Mouse (Mus musculus) liver, embryonic 16.5 days (tissue): ENCODE data around the gene Numa1. TPM values are rescaled to one million over a fixed set of nuclear protein-coding genes. Genes with fewer than 3 reads are reported as not detected.

Experiments
- ATAC-seq: fragments of 200-750 bp; cut with Nextera tagmentation; 2 replicates; pipeline ENCODE4 v1.8.0; 2017; ENCODE audit warnings: low read depth, mild to moderate bottlenecking, moderate number of reproducible peaks, moderate library complexity
- H3K27ac ChIP-seq: fragments of 300-500 bp; sonication (generic); 2 replicates; pipeline ENCODE4 v1.5.1; 2014; ENCODE audit warnings: mild to moderate bottlenecking, low read length
- H3K27me3 ChIP-seq: fragments of 300-500 bp; sonication (generic); 2 replicates; pipeline ENCODE4 v1.6.1; 2014; ENCODE audit warnings: low read depth, low read length, mixed read lengths; ENCODE audit not compliant: control insufficient read depth, insufficient read depth
- H3K36me3 ChIP-seq: fragments of 300-500 bp; sonication (generic); 2 replicates; pipeline ENCODE4 v1.6.1; 2014; ENCODE audit warnings: mild to moderate bottlenecking; ENCODE audit not compliant: control insufficient read depth, insufficient read depth
- H3K4me1 ChIP-seq: fragments of 300-500 bp; sonication (generic); 2 replicates; pipeline ENCODE4 v1.6.1; 2014; ENCODE audit warnings: low read depth, low read length, mixed read lengths; ENCODE audit not compliant: control insufficient read depth
- H3K4me2 ChIP-seq: fragments of 300-500 bp; sonication (generic); 2 replicates; pipeline ENCODE4 v1.6.1; 2014; ENCODE audit warnings: low read depth, low read length, mixed read lengths
- H3K4me3 ChIP-seq: fragments of 300-500 bp; sonication (generic); 2 replicates; pipeline ENCODE4 v1.5.1; 2014; ENCODE audit warnings: low read depth, mild to moderate bottlenecking, low read length
- H3K9ac ChIP-seq: fragments of 300-500 bp; sonication (generic); 2 replicates; pipeline ENCODE4 v1.6.1; 2014; ENCODE audit warnings: low read depth, low read length
- H3K9me3 ChIP-seq: fragments of 300-500 bp; sonication (generic); replicated peaks from 2 replicates; pipeline ENCODE4 v1.6.1; 2016; ENCODE audit warnings: low read length; ENCODE audit not compliant: control insufficient read depth
- WGBS: fragments of 180-500 bp; shearing (Covaris S2); extraction: QIAGEN DNeasy Blood & Tissue Kit; methylation state at CpG from one replicate; pipeline ENCODE4 v1.1.7; 2014; ENCODE audit not compliant: insufficient replicate concordance; 5-methylcytosine and 5-hydroxymethylcytosine counted together
- polyA plus RNA-seq: library from polyadenylated mRNA; unstranded; fragments of >200 nt; fragmentation: Nextera tagmentation; extraction: Ambion mirVana; gene quantifications from 2 replicates; pipeline ENCODE4 v1.2.1, GENCODE M21; 2015

The Numa1 gene
- polyA plus RNA-seq, 1 experiment from 2014 or later, result 32.1 TPM

DNA sequence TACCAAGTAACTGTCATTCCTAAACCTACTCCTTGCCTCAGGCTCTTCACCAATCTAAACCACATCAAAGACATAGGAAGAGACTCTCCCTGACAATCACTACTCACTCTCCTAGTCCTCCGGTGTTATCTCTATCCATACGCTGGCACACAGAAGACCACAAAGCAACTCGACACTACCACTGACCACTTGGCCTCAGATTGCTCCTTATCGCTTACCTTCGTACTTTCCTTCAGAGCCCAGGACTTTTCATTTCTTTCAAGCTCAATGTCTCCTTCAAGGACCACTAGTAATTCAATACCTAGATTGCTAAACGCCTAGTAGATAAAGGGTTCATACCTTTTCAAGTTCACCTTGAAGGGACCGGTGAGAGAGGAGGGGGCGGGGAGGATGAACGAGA, 130.0 kb downstream of the Numa1 start:
- no peak for ATAC-seq
- H3K9me3 ChIP-seq, result no peaks in the 10 kb centered on the region
- H3K9ac ChIP-seq, result peak overlapping the region; percentile 21
- H3K27ac ChIP-seq, result no peak overlapping the region
- peak overlapping the region; percentile 69 for H3K4me3 ChIP-seq
- H3K36me3 ChIP-seq, result peaks cover 2% of the 10 kb centered on the region; the same call in 1 of the 2 replicates
- peaks cover 21% of the 10 kb centered on the region for H3K4me1 ChIP-seq
- peak overlapping the region; percentile 80 for H3K4me2 ChIP-seq
- no peaks in the 10 kb centered on the region for H3K27me3 ChIP-seq
- 31% methylated on average over 9 of the region's 9 CpGs for WGBS

Other genes with a start within 250 kb of the Numa1 start
- gene Phox2a, start 115.8 kb upstream of the Numa1 start, polyA plus RNA-seq, result 0.05 TPM in 1 of 2 replicates, not detected in the other
- 6.0 TPM in 2 replicates for gene Inppl1, start 95.9 kb upstream of the Numa1 start, polyA plus RNA-seq
- gene Folr2, start 76.9 kb upstream of the Numa1 start, polyA plus RNA-seq, result 6.1 and 6.4 TPM in 2 replicates
- gene Anapc15, start 70.4 kb upstream of the Numa1 start, polyA plus RNA-seq, result 36.3 and 41.6 TPM in 2 replicates
- gene Folr1, start 63.3 kb upstream of the Numa1 start, polyA plus RNA-seq, result 0.64 and 1.1 TPM in 2 replicates
- 63.7 TPM in 2 replicates for gene Lamtor1, start 28.2 kb upstream of the Numa1 start, polyA plus RNA-seq
- 0.25 and 0.31 TPM in 2 replicates for gene Tomt, start 27.8 kb upstream of the Numa1 start, polyA plus RNA-seq
- gene Lrrc51, start 216 bp upstream of the Numa1 start, polyA plus RNA-seq, result 1.3 and 2.1 TPM in 2 replicates
- gene Il18bp, start 84.6 kb downstream of the Numa1 start, polyA plus RNA-seq, result 32.7 and 32.8 TPM in 2 replicates
- gene Rnf121, start 131.4 kb downstream of the Numa1 start, polyA plus RNA-seq, result 11.6 and 11.9 TPM in 2 replicates
- 12.6 and 12.7 TPM in 2 replicates for gene Xndc1, start 131.4 kb downstream of the Numa1 start, polyA plus RNA-seq
- gene Xntrpc, start 131.6 kb downstream of the Numa1 start, polyA plus RNA-seq, result 0.33 and 0.37 TPM in 2 replicates
- gene Trpc2, start 149.0 kb downstream of the Numa1 start, polyA plus RNA-seq, result 0.07 TPM in 1 of 2 replicates, not detected in the other
- gene Art1, start 167.6 kb downstream of the Numa1 start, polyA plus RNA-seq, result 0.79 and 0.93 TPM in 2 replicates
- 0.22 and 0.23 TPM in 2 replicates for gene Art5, start 175.4 kb downstream of the Numa1 start, polyA plus RNA-seq
- gene Chrna10, start 182.7 kb downstream of the Numa1 start, polyA plus RNA-seq, result not detected in 2 replicates